Mouse (Mus musculus): ENCODE measurements around the gene Pglyrp1. TPM values are rescaled to one million over a fixed set of nuclear protein-coding genes. Genes with fewer than 3 reads are reported as not detected.

Gene Pglyrp1
- total and polyA plus RNA-seq, 2 experiments, result 0.18 to 1.7 TPM

DNA sequence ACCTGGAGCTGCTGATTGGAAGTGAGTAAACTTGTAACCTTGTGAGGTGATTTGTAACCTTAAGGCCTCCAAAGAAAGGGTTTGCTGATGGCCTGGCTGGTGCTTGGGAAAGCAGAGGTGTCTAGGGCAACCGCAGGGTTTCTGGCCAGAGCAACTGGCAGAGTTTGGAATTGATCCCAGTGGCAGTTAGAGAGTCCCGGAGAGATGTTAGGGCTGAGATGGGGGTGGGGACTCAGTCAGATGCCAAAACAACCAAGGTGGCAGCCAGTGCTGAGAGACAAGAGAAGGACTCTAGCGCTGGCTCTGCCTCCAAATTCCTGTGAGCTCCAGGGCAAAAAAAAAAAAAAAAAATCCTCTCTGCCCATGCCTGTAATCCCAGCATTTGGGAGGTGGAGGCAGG is 46.8 kb downstream of the Pglyrp1 start:
- H3K27ac ChIP-seq (replicated peaks; ENCODE audit: insufficient read depth, low read depth, low read length), result no peak overlapping the region
- H3K4me3 ChIP-seq (ENCODE audit: insufficient read depth, low read depth, low read length), result no peak overlapping the region
- no peak for DNase-seq (ENCODE audit: extremely low read depth, low read depth, low spot score)
- no peaks in the 10 kb centered on the region; the same call in 1 of the 2 replicates for H3K4me1 ChIP-seq (ENCODE audit: control insufficient read depth, insufficient read depth, low read length)
- H3K36me3 ChIP-seq (ENCODE audit: control insufficient read depth, insufficient read depth, low read length), result no peaks in the 10 kb centered on the region
- WGBS, result 25% methylated on average over 3 of the region's 3 CpGs
- no peak for TF ChIP-seq CTCF (IDR thresholded peaks at IDR 0.05; ENCODE audit: low read depth, low read length)
- TF ChIP-seq POLR2A (IDR thresholded peaks at IDR 0.05; ENCODE audit: extremely low read depth, insufficient read depth, low read length), result no peak
- no peak overlapping the region for H3K9ac ChIP-seq (ENCODE audit: low read depth, low read length)
- H3K79me2 ChIP-seq (ENCODE audit: control insufficient read depth, insufficient read depth, low read length), result no peaks in the 10 kb centered on the region
- H3K27me3 ChIP-seq (ENCODE audit: control insufficient read depth, insufficient read depth, low read length), result no peaks in the 10 kb centered on the region

DNA sequence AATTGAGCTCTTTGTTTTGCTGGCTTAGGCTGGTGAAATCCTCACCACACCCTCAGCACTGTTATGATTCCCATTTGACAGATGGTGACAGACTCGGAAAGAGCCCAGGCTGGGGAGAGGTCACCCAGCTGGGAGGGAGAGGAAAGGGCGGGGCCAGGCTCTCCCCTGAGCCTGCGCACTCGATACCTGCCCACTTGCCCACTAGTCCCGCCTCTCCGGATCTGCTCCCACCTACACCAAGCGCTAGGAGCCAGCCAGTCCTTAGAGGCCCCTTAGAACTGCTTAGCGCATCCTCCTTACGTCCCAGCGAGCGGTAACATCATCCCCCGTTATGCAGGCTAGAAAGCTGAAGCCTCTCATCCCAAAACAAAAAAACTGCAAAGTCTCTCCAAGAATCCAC is 49.9 kb downstream of the Pglyrp1 start:
- WGBS, result 4% methylated on average over 12 of the region's 12 CpGs

GRCm38 (mm10) chr7:18922807-18923206 is 51.7 kb downstream of the Pglyrp1 start:
- no peak for TF ChIP-seq POLR2A (IDR thresholded peaks at IDR 0.05; ENCODE audit: extremely low read depth, insufficient read depth, low read length)
- TF ChIP-seq CTCF (IDR thresholded peaks at IDR 0.05; ENCODE audit: low read depth, low read length), result no peak
- no peaks in the 10 kb centered on the region for H3K36me3 ChIP-seq (ENCODE audit: control insufficient read depth, insufficient read depth, low read length)
- H3K4me1 ChIP-seq (ENCODE audit: control insufficient read depth, insufficient read depth, low read length), result no peaks in the 10 kb centered on the region; the same call in 1 of the 2 replicates
- no peak overlapping the region for H3K4me3 ChIP-seq (ENCODE audit: insufficient read depth, low read depth, low read length)
- no peaks in the 10 kb centered on the region for H3K79me2 ChIP-seq (ENCODE audit: control insufficient read depth, insufficient read depth, low read length)
- H3K27ac ChIP-seq (replicated peaks; ENCODE audit: insufficient read depth, low read depth, low read length), result no peak overlapping the region
- peaks cover 21% of the 10 kb centered on the region for H3K27me3 ChIP-seq (ENCODE audit: control insufficient read depth, insufficient read depth, low read length)
- 51% methylated on average over 5 of the region's 5 CpGs for WGBS
- H3K9ac ChIP-seq (ENCODE audit: low read depth, low read length), result no peak overlapping the region
- DNase-seq (ENCODE audit: extremely low read depth, low read depth, low spot score), result no peak

More for the DNA sequence above, 49.9 kb downstream of the Pglyrp1 start:
- Histone ChIP-seq H3K36me3 (ENCODE audit: control insufficient read depth, insufficient read depth, low read length) (no peaks in the 10 kb centered on the region), H3K79me2 (ENCODE audit: control insufficient read depth, insufficient read depth, low read length) (no peaks in the 10 kb centered on the region), H3K4me1 (ENCODE audit: control insufficient read depth, insufficient read depth, low read length) (no peaks in the 10 kb centered on the region; the same call in 1 of the 2 replicates), H3K27me3 (ENCODE audit: control insufficient read depth, insufficient read depth, low read length) (peaks cover 17% of the 10 kb centered on the region), H3K27ac (replicated peaks; ENCODE audit: insufficient read depth, low read depth, low read length) (no peak overlapping the region), H3K4me3 (ENCODE audit: insufficient read depth, low read depth, low read length) (no peak overlapping the region), H3K9ac (ENCODE audit: low read depth, low read length) (no peak overlapping the region)
- DNase-seq (ENCODE audit: extremely low read depth, low read depth, low spot score), result no peak
- TF ChIP-seq CTCF (IDR thresholded peaks at IDR 0.05; ENCODE audit: low read depth, low read length) (no peak), POLR2A (IDR thresholded peaks at IDR 0.05; ENCODE audit: extremely low read depth, insufficient read depth, low read length) (no peak)

GRCm38 (mm10) chr7:18923267-18923666 is 52.1 kb downstream of the Pglyrp1 start:
- Histone ChIP-seq H3K27ac (replicated peaks; ENCODE audit: insufficient read depth, low read depth, low read length) (no peak overlapping the region), H3K36me3 (ENCODE audit: control insufficient read depth, insufficient read depth, low read length) (no peaks in the 10 kb centered on the region), H3K4me1 (ENCODE audit: control insufficient read depth, insufficient read depth, low read length) (no peaks in the 10 kb centered on the region; the same call in 1 of the 2 replicates), H3K9ac (ENCODE audit: low read depth, low read length) (no peak overlapping the region), H3K79me2 (ENCODE audit: control insufficient read depth, insufficient read depth, low read length) (no peaks in the 10 kb centered on the region), H3K4me3 (ENCODE audit: insufficient read depth, low read depth, low read length) (no peak overlapping the region), H3K27me3 (ENCODE audit: control insufficient read depth, insufficient read depth, low read length) (peaks cover 21% of the 10 kb centered on the region)
- no peak for DNase-seq (ENCODE audit: extremely low read depth, low read depth, low spot score)
- TF ChIP-seq CTCF (IDR thresholded peaks at IDR 0.05; ENCODE audit: low read depth, low read length), result no peak
- TF ChIP-seq POLR2A (IDR thresholded peaks at IDR 0.05; ENCODE audit: extremely low read depth, insufficient read depth, low read length), result no peak
- WGBS, result 76% methylated on average over 11 of the region's 11 CpGs

- no peak overlapping the region for H3K27ac ChIP-seq (replicated peaks; ENCODE audit: insufficient read depth, low read depth, low read length)
- no peaks in the 10 kb centered on the region for H3K79me2 ChIP-seq (ENCODE audit: control insufficient read depth, insufficient read depth, low read length)
- TF ChIP-seq CTCF (IDR thresholded peaks at IDR 0.05; ENCODE audit: low read depth, low read length) (no peak), POLR2A (IDR thresholded peaks at IDR 0.05; ENCODE audit: extremely low read depth, insufficient read depth, low read length) (no peak)
- peaks cover 21% of the 10 kb centered on the region for H3K27me3 ChIP-seq (ENCODE audit: control insufficient read depth, insufficient read depth, low read length)
- H3K4me1 ChIP-seq (ENCODE audit: control insufficient read depth, insufficient read depth, low read length), result no peaks in the 10 kb centered on the region; the same call in 1 of the 2 replicates
- no peak overlapping the region for H3K4me3 ChIP-seq (ENCODE audit: insufficient read depth, low read depth, low read length)
- DNase-seq (ENCODE audit: extremely low read depth, low read depth, low spot score), result no peak
- 46% methylated on average over 4 of the region's 4 CpGs for WGBS
- no peaks in the 10 kb centered on the region for H3K36me3 ChIP-seq (ENCODE audit: control insufficient read depth, insufficient read depth, low read length)
- no peak overlapping the region for H3K9ac ChIP-seq (ENCODE audit: low read depth, low read length)
Measured at GRCm38 (mm10) chr7:18923711-18924191, 52.6 kb downstream of the Pglyrp1 start.

DNA sequence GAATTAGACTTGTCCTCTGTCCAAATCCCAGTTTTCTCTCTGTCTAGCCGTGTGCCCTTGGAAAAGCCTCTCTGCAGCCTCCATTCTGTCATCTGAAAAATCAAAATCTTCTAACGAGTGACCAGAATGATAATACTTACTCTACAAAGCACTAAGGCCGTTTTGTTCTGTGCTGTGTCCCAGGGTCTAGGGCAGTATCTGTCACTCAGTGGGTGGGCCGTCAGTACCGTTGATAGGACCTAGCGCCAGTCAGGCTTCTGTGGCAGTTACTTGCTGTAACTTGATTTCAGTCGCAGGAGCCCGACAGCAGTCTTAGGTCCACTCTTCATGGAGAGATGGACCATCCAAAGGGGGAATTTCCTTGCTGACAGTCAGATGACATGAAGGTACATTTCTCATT is 53.2 kb downstream of the Pglyrp1 start:
- Histone ChIP-seq H3K27me3 (ENCODE audit: control insufficient read depth, insufficient read depth, low read length) (peaks cover 21% of the 10 kb centered on the region), H3K79me2 (ENCODE audit: control insufficient read depth, insufficient read depth, low read length) (no peaks in the 10 kb centered on the region), H3K4me1 (ENCODE audit: control insufficient read depth, insufficient read depth, low read length) (no peaks in the 10 kb centered on the region; the same call in 1 of the 2 replicates), H3K9ac (ENCODE audit: low read depth, low read length) (no peak overlapping the region), H3K36me3 (ENCODE audit: control insufficient read depth, insufficient read depth, low read length) (no peaks in the 10 kb centered on the region), H3K27ac (replicated peaks; ENCODE audit: insufficient read depth, low read depth, low read length) (no peak overlapping the region), H3K4me3 (ENCODE audit: insufficient read depth, low read depth, low read length) (no peak overlapping the region)
- WGBS, result 19% methylated on average over 8 of the region's 8 CpGs
- no peak for DNase-seq (ENCODE audit: extremely low read depth, low read depth, low spot score)
- no peak for TF ChIP-seq POLR2A (IDR thresholded peaks at IDR 0.05; ENCODE audit: extremely low read depth, insufficient read depth, low read length)
- no peak for TF ChIP-seq CTCF (IDR thresholded peaks at IDR 0.05; ENCODE audit: low read depth, low read length)

Measured in liver, adult 2 months (tissue).